Mouse (Mus musculus): ENCODE data around the gene Rnf216.

DNA sequence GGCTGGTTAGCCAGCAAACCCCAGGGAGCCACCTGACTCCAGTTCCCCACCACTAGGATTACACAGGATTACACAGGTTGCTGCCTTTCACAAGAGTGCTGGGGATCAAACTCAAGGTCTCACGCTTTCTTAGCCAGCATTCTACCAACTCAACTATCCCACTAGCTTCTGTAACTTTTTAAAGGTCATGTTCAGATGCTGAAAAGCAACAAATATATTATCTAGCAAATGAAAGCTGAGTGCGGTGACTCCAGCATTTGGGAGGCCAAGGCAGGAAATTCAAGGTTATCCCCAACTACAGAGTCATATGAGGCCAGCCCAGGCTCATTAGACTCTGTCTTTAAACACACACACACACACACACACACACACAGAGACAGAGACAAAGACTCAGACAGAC is 9.6 kb downstream of the Rnf216 start:
- no peak for TF ChIP-seq MAX (IDR thresholded peaks at IDR 0.05)
- TF ChIP-seq CTCF (IDR thresholded peaks at IDR 0.05; ENCODE audit: control insufficient read depth, insufficient read depth, insufficient read length): no peak
- TF ChIP-seq MYOD1 (IDR thresholded peaks at IDR 0.05; ENCODE audit: control insufficient read depth, insufficient read length, low read depth): no peak
- no peak for TF ChIP-seq FOSL1 (IDR thresholded peaks at IDR 0.05; ENCODE audit: insufficient read depth, low read length, poor library complexity, severe bottlenecking)
- TF ChIP-seq MYOG (IDR thresholded peaks at IDR 0.05; ENCODE audit: control insufficient read depth, extremely low read depth, insufficient read length): no peak
- TF ChIP-seq USF1 (IDR thresholded peaks at IDR 0.05; ENCODE audit: low read depth): no peak
- TF ChIP-seq CEBPB (IDR thresholded peaks at IDR 0.05; ENCODE audit: low read depth): no peak

All from C2C12 (cell line).